Comparison of ENCODE assay signal across 13 mouse cellular contexts in genomic region chr12:104771941-104772340, GRCm38 (mm10). TPM values are rescaled to one million over a fixed set of nuclear protein-coding genes. Genes with fewer than 3 reads are reported as not detected.
DNase-seq lines count a peak whose midpoint lies in the region; TF ChIP-seq lines count a peak whose summit lies in the region.
"Had no signal": no experiment of that assay in that cellular context is flagged by ENCODE, and none has a peak within 500 bp of the region (broad histone marks: within the 10 kb centered on the region; RNA-seq: fewer than 3 reads in every experiment).

No protein-coding gene starts in this region.

- H3K27ac ChIP-seq in layer of hippocampus, adult 2 months, result no peak overlapping the region
- H3K27ac ChIP-seq: hindbrain, embryonic 14.5 days; kidney, embryonic 15.5 days; limb, embryonic 15.5 days had no signal

- DNase-seq in cerebellum, postnatal 14 days, result peak; percentile 66
- DNase-seq in cerebellum, adult 9-11 months, result no peak
- no peak for DNase-seq in layer of hippocampus, adult 2 months (ENCODE audit: low spot score in 2 of 2)
- no peak for DNase-seq in layer of hippocampus, postnatal 36 days
- peak; percentile 3 for DNase-seq in 3T3-L1 (ENCODE audit: low read depth, low spot score)
- DNase-seq in brain, embryonic 14.5 days (ENCODE audit: low read depth), result peak; percentile 21
- no peak for DNase-seq in urinary bladder, postnatal 36 days (ENCODE audit: low spot score in 2 of 2)
- DNase-seq in layer of hippocampus, adult 11-12 months (ENCODE audit: low spot score), result no peak
- DNase-seq: right cerebral cortex, adult 18-20 months; thymus, postnatal 25 days had no signal

- peak; percentile 67 for TF ChIP-seq CTCF in layer of hippocampus, adult 2 months (conservative IDR thresholded peaks at IDR 0.05)
- peak; percentile 37; the same call in 1 of the 2 replicates for TF ChIP-seq CTCF in brain, embryonic 14.5 days (IDR thresholded peaks at IDR 0.05; ENCODE audit: borderline replicate concordance, extremely low read depth, insufficient read depth, insufficient read length)

- no peak overlapping the region for H3K4me3 ChIP-seq in layer of hippocampus, adult 2 months
- H3K4me3 ChIP-seq: kidney, embryonic 15.5 days; limb, embryonic 15.5 days had no signal

- TF ChIP-seq POLR2A in brain, embryonic 14.5 days (IDR thresholded peaks at IDR 0.05; ENCODE audit: borderline replicate concordance, extremely low read depth, insufficient read depth, insufficient read length, poor library complexity, severe bottlenecking), result no peak

RNA-seq across cellular contexts. Expression of gene Dicer1, which starts 20.2 kb away (rescaled TPM):
- 10 to 100 TPM; 43.7 to 47.1 TPM for total RNA-seq in layer of hippocampus, adult 2 months (2021)
- total RNA-seq in layer of hippocampus, postnatal 36 days (2021), result 10 to 100 TPM; 38.4 to 41.9 TPM
- 29.5 and 43.0 TPM in 2 replicates for polyA plus RNA-seq in brain, embryonic 14.5 days (2012; rRNA removed)

Comparison
In these comparisons a context has a peak if more than half of its experiments do, and no peak if none do; other contexts are left out.
1. DNase-seq: peak in cerebellum, postnatal 14 days (2 of 2), 3T3-L1 (single experiment) and brain, embryonic 14.5 days (single experiment); none in cerebellum, adult 9-11 months (single experiment), layer of hippocampus, adult 2 months (0 of 2), layer of hippocampus, postnatal 36 days (0 of 2), urinary bladder, postnatal 36 days (0 of 2) and layer of hippocampus, adult 11-12 months (single experiment).